Mouse (Mus musculus): ENCODE data around the gene Slc38a8.

The Slc38a8 gene

GRCm38 (mm10) chr8:119484145-119484896 is 17.2 kb downstream of the Slc38a8 start:
- no peak for DNase-seq

GRCm38 (mm10) chr8:119478684-119479083 is 22.8 kb downstream of the Slc38a8 start:
- DNase-seq, result no peak

GRCm38 (mm10) chr8:119468091-119468490 is 33.4 kb downstream of the Slc38a8 start:
- DNase-seq, result no peak

GRCm38 (mm10) chr8:119466794-119467193 is 34.7 kb downstream of the Slc38a8 start:
- DNase-seq, result peak in 1 of 2 experiments; percentile 27

GRCm38 (mm10) chr8:119466105-119466504 is 35.4 kb downstream of the Slc38a8 start:
- DNase-seq, result peak in 1 of 2 experiments; percentile 19

GRCm38 (mm10) chr8:119463709-119464108 is 37.8 kb downstream of the Slc38a8 start:
- DNase-seq, result no peak

- DNase-seq, result no peak
These were observed 40.1 kb downstream of the Slc38a8 start for GRCm38 (mm10) chr8:119461356-119461755.

GRCm38 (mm10) chr8:119459724-119460123 is 41.8 kb downstream of the Slc38a8 start:
- no peak for DNase-seq

- DNase-seq, result no peak
These were observed 45.5 kb downstream of the Slc38a8 start for GRCm38 (mm10) chr8:119456045-119456444.

GRCm38 (mm10) chr8:119452919-119453318 is 48.6 kb downstream of the Slc38a8 start:
- DNase-seq, result no peak

GRCm38 (mm10) chr8:119451131-119451530 is 50.4 kb downstream of the Slc38a8 start:
- no peak for DNase-seq

- no peak for DNase-seq
These were observed 51.9 kb downstream of the Slc38a8 start for GRCm38 (mm10) chr8:119449627-119450026.

- no peak for DNase-seq
These were observed 53.7 kb downstream of the Slc38a8 start for GRCm38 (mm10) chr8:119447781-119448170.

GRCm38 (mm10) chr8:119446990-119447780 is 54.3 kb downstream of the Slc38a8 start:
- DNase-seq, result peak in 1 of 2 experiments; percentile 40

- peak; percentile 90 to 94 for DNase-seq
These were observed 55.1 kb downstream of the Slc38a8 start, which contains the start of gene Necab2 for GRCm38 (mm10) chr8:119446211-119446989. Gene Necab2 (plus strand): TSS chr8:119446719.

- DNase-seq, result no peak
These were observed 58.5 kb downstream of the Slc38a8 start for GRCm38 (mm10) chr8:119442970-119443369.

- DNase-seq, result no peak
These were observed 59.5 kb downstream of the Slc38a8 start for GRCm38 (mm10) chr8:119442013-119442412.

- no peak for DNase-seq
These were observed 60.6 kb downstream of the Slc38a8 start for GRCm38 (mm10) chr8:119440952-119441270.

GRCm38 (mm10) chr8:119440250-119440951 is 61.1 kb downstream of the Slc38a8 start:
- peak; percentile 61 to 67 for DNase-seq

- DNase-seq, result no peak
These were observed 61.6 kb downstream of the Slc38a8 start for GRCm38 (mm10) chr8:119439893-119440249.

- no peak for DNase-seq
These were observed 62.1 kb downstream of the Slc38a8 start for GRCm38 (mm10) chr8:119439424-119439823.

- no peak for DNase-seq
These were observed 62.6 kb downstream of the Slc38a8 start for GRCm38 (mm10) chr8:119438876-119439275.

- DNase-seq, result peak in 1 of 2 experiments; percentile 48
These were observed 64.0 kb downstream of the Slc38a8 start for GRCm38 (mm10) chr8:119437506-119437905.

Measured in cerebellum, postnatal 25 days (tissue).